Mouse (Mus musculus) embryonic fibroblast, embryonic 13.5 days (primary cell): ENCODE measurements around the gene Nek6.

Experiments
- CTCF ChIP-seq: IDR thresholded peaks from 2 replicates; pipeline ENCODE4 v1.5.1; 2011; ENCODE audit warnings: mild to moderate bottlenecking, control low read depth, low read length, moderate library complexity, borderline replicate concordance; ENCODE audit not compliant: insufficient read depth
- POLR2A ChIP-seq: IDR thresholded peaks from 2 replicates; pipeline ENCODE4 v1.6.1; 2011; ENCODE audit warnings: low read depth, mild to moderate bottlenecking, control low read depth, low read length, moderate library complexity

DNA sequence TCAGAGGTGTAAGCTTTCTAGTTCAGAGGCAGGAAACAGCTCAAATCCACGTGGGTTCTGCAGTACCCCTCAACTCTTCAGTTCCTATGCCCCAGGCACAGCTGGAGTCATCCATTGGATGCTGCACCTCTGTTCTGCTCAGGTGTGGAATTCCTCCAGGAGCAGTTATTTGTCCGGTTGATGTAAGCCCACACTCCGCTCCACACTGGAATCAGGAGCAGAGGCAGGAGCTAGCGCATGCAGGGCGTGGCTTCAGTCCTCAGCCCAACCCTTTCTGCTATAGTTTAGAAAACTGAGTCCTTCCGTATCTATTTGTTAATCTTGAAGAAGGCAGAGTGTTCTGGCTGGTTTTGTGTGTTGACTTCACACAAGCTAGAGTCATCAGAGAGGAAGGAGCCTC is 9.3 kb upstream of the Nek6 start:
- TF ChIP-seq POLR2A (no peak), CTCF (no peak)
